Mouse (Mus musculus) cerebellum, adult 8-10 months (tissue): ENCODE measurements around the gene Tmem38b.

Experiments
- DNase-seq: peaks from one replicate; pipeline ENCODE4 v3.0.0; 2022

Gene Tmem38b

GRCm38 (mm10) chr4:53886342-53887088, 60.7 kb downstream of the Tmem38b start:
- DNase-seq, result no peak

GRCm38 (mm10) chr4:53895335-53895734, 69.5 kb downstream of the Tmem38b start:
- DNase-seq, result no peak

- DNase-seq, result no peak
These were observed 70.4 kb downstream of the Tmem38b start for GRCm38 (mm10) chr4:53896150-53896833.

- DNase-seq, result no peak
These were observed 74.6 kb downstream of the Tmem38b start for GRCm38 (mm10) chr4:53900386-53900971.

GRCm38 (mm10) chr4:53904335-53904734, 78.5 kb downstream of the Tmem38b start:
- no peak for DNase-seq

- no peak for DNase-seq
These were observed 79.7 kb downstream of the Tmem38b start for GRCm38 (mm10) chr4:53905537-53905936.

GRCm38 (mm10) chr4:53907071-53907470, 81.2 kb downstream of the Tmem38b start:
- DNase-seq, result no peak
